Mouse (Mus musculus): ENCODE measurements at regions not wholly inside any gene's neighbourhood (a gene's known extent, or its start where the extent isn't known, plus 50 kb on each side); places are given as distances from the start of the nearest gene placed in this dataset.

- Histone ChIP-seq H3K36me3 (ENCODE audit: control insufficient read depth, insufficient read depth, low read length) (no peaks in the 10 kb centered on the region), H3K4me1 (ENCODE audit: control insufficient read depth, insufficient read depth, low read length) (no peaks in the 10 kb centered on the region), H3K27me3 (ENCODE audit: control insufficient read depth, insufficient read depth, low read length) (no peaks in the 10 kb centered on the region), H3K4me3 (no peak overlapping the region), H3K9ac (ENCODE audit: low read depth, low read length) (no peak overlapping the region), H3K79me2 (replicated peaks; ENCODE audit: control insufficient read depth, insufficient read depth, low read length) (no peaks in the 10 kb centered on the region), H3K27ac (no peak overlapping the region)
- DNase-seq: peak; percentile 12 to 27
- no peak for TF ChIP-seq CTCF (IDR thresholded peaks at IDR 0.05)
- TF ChIP-seq POLR2A (IDR thresholded peaks at IDR 0.05; ENCODE audit: insufficient read depth, low read depth, low read length): no peak
- TF ChIP-seq EP300 (IDR thresholded peaks at IDR 0.05; ENCODE audit: insufficient read depth, low read depth, low read length): no peak
- 47% methylated on average over 1 of the region's 1 CpGs for WGBS
- intact Hi-C loops (cut with DNase I): no loop called here
Measured at GRCm38 (mm10) chr10:85320971-85321370, 65.6 kb upstream of the Btbd11 start.

- no peak for DNase-seq
- no peak overlapping the region for H3K27ac ChIP-seq
- no peak for TF ChIP-seq POLR2A (IDR thresholded peaks at IDR 0.05; ENCODE audit: insufficient read depth, low read depth, low read length)
- WGBS: 75% methylated on average over 3 of the region's 3 CpGs
- H3K4me1 ChIP-seq (ENCODE audit: control insufficient read depth, insufficient read depth, low read length): no peaks in the 10 kb centered on the region
- no peaks in the 10 kb centered on the region for H3K36me3 ChIP-seq (ENCODE audit: control insufficient read depth, insufficient read depth, low read length)
- no peak overlapping the region for H3K4me3 ChIP-seq
- H3K79me2 ChIP-seq (replicated peaks; ENCODE audit: control insufficient read depth, insufficient read depth, low read length): no peaks in the 10 kb centered on the region
- intact Hi-C loops (cut with DNase I): no loop called here
- H3K9ac ChIP-seq (ENCODE audit: low read depth, low read length): no peak overlapping the region
- H3K27me3 ChIP-seq (ENCODE audit: control insufficient read depth, insufficient read depth, low read length): no peaks in the 10 kb centered on the region
Measured at GRCm38 (mm10) chr10:85322280-85322679, 64.3 kb upstream of the Btbd11 start.

- H3K27me3 ChIP-seq (ENCODE audit: control insufficient read depth, insufficient read depth, low read length): no peaks in the 10 kb centered on the region
- H3K4me1 ChIP-seq (ENCODE audit: control insufficient read depth, insufficient read depth, low read length): no peaks in the 10 kb centered on the region
- no peaks in the 10 kb centered on the region for H3K36me3 ChIP-seq (ENCODE audit: control insufficient read depth, insufficient read depth, low read length)
- no peak overlapping the region for H3K4me3 ChIP-seq
- 71% methylated on average over 3 of the region's 3 CpGs for WGBS
- DNase-seq: no peak
- TF ChIP-seq CTCF (IDR thresholded peaks at IDR 0.05) (no peak), POLR2A (IDR thresholded peaks at IDR 0.05; ENCODE audit: insufficient read depth, low read depth, low read length) (no peak), EP300 (IDR thresholded peaks at IDR 0.05; ENCODE audit: insufficient read depth, low read depth, low read length) (no peak)
- intact Hi-C loops (cut with DNase I): no loop called here
- H3K9ac ChIP-seq (ENCODE audit: low read depth, low read length): no peak overlapping the region
- no peaks in the 10 kb centered on the region for H3K79me2 ChIP-seq (replicated peaks; ENCODE audit: control insufficient read depth, insufficient read depth, low read length)
- H3K27ac ChIP-seq: no peak overlapping the region
Measured at GRCm38 (mm10) chr10:85329382-85329781, 57.2 kb upstream of the Btbd11 start.

- WGBS: 17% methylated on average over 13 of the region's 13 CpGs
- no peaks in the 10 kb centered on the region for H3K4me1 ChIP-seq (ENCODE audit: control insufficient read depth, insufficient read depth, low read length)
- H3K79me2 ChIP-seq (replicated peaks; ENCODE audit: control insufficient read depth, insufficient read depth, low read length): no peaks in the 10 kb centered on the region
- TF ChIP-seq EP300 (IDR thresholded peaks at IDR 0.05; ENCODE audit: insufficient read depth, low read depth, low read length): no peak
- no peak for TF ChIP-seq CTCF (IDR thresholded peaks at IDR 0.05)
- TF ChIP-seq POLR2A (IDR thresholded peaks at IDR 0.05; ENCODE audit: insufficient read depth, low read depth, low read length): no peak
- intact Hi-C loops (cut with DNase I): no loop called here
- no peaks in the 10 kb centered on the region for H3K36me3 ChIP-seq (ENCODE audit: control insufficient read depth, insufficient read depth, low read length)
- no peak overlapping the region for H3K27ac ChIP-seq
- H3K4me3 ChIP-seq: no peak overlapping the region
- no peaks in the 10 kb centered on the region for H3K27me3 ChIP-seq (ENCODE audit: control insufficient read depth, insufficient read depth, low read length)
- no peak overlapping the region for H3K9ac ChIP-seq (ENCODE audit: low read depth, low read length)
- peak; percentile 37 to 56 for DNase-seq
Measured at GRCm38 (mm10) chr10:85330938-85331691, 55.5 kb upstream of the Btbd11 start.

Small RNAs in the stretch of these regions (microRNA-seq; reads per million reads assigned to microRNA genes)
- gene Gm27392: 0 reads per million in 2 experiments
